Mouse (Mus musculus): ENCODE results near the gene Rhox13. TPM values are rescaled to one million over a fixed set of nuclear protein-coding genes. Genes with fewer than 3 reads are reported as not detected.

Rhox13 gene
- polyA plus RNA-seq (2014; fragmentation: Illumina TruSeq; extraction: RNeasy Lipid Tissue Mini Kit (QIAGEN cat#74804); ENCODE audit: low read depth, low replicate concordance) = not detected

DNA sequence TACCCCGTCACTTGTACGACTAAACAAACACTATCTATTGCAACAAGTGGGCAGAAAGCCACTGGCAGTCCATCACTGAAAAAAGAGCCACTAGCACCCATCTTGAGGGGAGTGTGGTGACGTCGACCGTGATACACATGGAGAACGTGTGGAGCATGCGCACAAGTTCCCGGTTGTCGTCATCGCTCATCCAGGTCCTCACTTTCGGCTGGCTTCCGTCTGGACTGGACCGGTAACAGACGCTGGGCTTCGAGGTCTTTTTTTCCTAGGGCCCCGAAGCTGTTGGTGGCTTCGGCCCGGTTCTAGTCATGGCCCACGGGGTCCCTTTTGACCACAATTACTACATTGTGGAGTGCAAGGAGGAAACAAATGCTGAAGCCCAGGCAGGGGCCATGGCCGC lies at the start of gene Rhox13:
Rhox13 (plus strand) TSS at position 238 of the 400 bp plus-strand sequence.

DNA sequence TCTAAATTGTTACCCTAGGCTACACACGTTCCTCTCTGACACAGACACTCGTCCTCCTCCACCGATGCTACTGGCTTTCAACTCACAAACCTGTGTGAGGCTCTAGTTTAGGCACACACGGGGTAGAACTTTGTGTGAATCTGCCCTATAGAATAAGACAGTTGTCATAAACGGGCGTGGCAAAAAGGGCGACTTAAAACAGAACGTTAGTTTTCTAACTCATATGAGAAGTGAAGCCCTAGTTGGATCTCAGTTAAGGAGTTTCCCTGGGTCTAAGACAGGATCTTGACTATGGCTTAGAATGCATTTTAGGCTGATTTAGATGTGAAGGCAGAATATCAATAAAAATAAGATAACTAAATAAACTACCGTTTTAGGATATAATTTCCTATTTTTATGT lies 36.0 kb upstream of the Rhox13 start, which contains the start of gene Rhox11:
Rhox11 (minus strand) TSS at position 101 of the 400 bp plus-strand sequence.

DNA sequence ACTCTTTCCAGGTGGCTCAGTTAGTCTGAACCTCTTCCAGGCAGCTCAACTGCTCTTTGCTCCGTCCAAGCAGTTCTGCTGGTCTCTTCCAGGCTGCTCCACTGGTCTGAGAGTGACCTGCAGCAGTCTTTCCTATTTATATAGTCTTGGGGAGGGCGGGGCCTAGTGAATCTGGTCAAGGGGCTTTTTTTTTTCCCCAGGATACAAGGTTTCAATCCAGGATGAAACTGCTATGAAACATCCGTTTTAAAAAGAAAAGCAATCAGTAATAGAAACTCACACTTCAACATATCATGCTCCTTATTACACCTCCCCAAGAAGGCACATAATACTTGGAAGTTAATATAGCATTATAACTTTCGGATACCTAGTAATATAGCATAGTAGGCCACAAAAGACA lies 10.2 kb upstream of the Rhox13 start, which contains the start of gene Rhox12:
Rhox12 (minus strand) TSS at position 101 of the 400 bp plus-strand sequence.

Other genes with a start within 250 kb of the Rhox13 start
- not detected for gene Rhox8, start 242.3 kb upstream of the Rhox13 start, polyA plus RNA-seq (2014; fragmentation: Illumina TruSeq; extraction: RNeasy Lipid Tissue Mini Kit (QIAGEN cat#74804); ENCODE audit: low read depth, low replicate concordance)
- not detected for gene Rhox7b, start 224.0 kb upstream of the Rhox13 start, polyA plus RNA-seq (2014; fragmentation: Illumina TruSeq; extraction: RNeasy Lipid Tissue Mini Kit (QIAGEN cat#74804); ENCODE audit: low read depth, low replicate concordance)
- not detected for gene Rhox9, start 219.4 kb upstream of the Rhox13 start, polyA plus RNA-seq (2014; fragmentation: Illumina TruSeq; extraction: RNeasy Lipid Tissue Mini Kit (QIAGEN cat#74804); ENCODE audit: low read depth, low replicate concordance)
- not detected for gene Btg1-ps1, start 102.4 kb upstream of the Rhox13 start, polyA plus RNA-seq (2014; fragmentation: Illumina TruSeq; extraction: RNeasy Lipid Tissue Mini Kit (QIAGEN cat#74804); ENCODE audit: low read depth, low replicate concordance)
- gene Btg1-ps2, start 78.1 kb upstream of the Rhox13 start, polyA plus RNA-seq (2014; fragmentation: Illumina TruSeq; extraction: RNeasy Lipid Tissue Mini Kit (QIAGEN cat#74804); ENCODE audit: low read depth, low replicate concordance) = not detected
- gene Rhox10, start 54.7 kb upstream of the Rhox13 start, polyA plus RNA-seq (2014; fragmentation: Illumina TruSeq; extraction: RNeasy Lipid Tissue Mini Kit (QIAGEN cat#74804); ENCODE audit: low read depth, low replicate concordance) = not detected
- gene Rhox11, start 36.1 kb upstream of the Rhox13 start, polyA plus RNA-seq (2014; fragmentation: Illumina TruSeq; extraction: RNeasy Lipid Tissue Mini Kit (QIAGEN cat#74804); ENCODE audit: low read depth, low replicate concordance) = not detected
- not detected for gene Rhox12, start 10.3 kb upstream of the Rhox13 start, polyA plus RNA-seq (2014; fragmentation: Illumina TruSeq; extraction: RNeasy Lipid Tissue Mini Kit (QIAGEN cat#74804); ENCODE audit: low read depth, low replicate concordance)
- gene Zbtb33, start 68.6 kb downstream of the Rhox13 start, polyA plus RNA-seq (2014; fragmentation: Illumina TruSeq; extraction: RNeasy Lipid Tissue Mini Kit (QIAGEN cat#74804); ENCODE audit: low read depth, low replicate concordance) = 109 TPM
- gene Tmem255a, start 131.2 kb downstream of the Rhox13 start, polyA plus RNA-seq (2014; fragmentation: Illumina TruSeq; extraction: RNeasy Lipid Tissue Mini Kit (QIAGEN cat#74804); ENCODE audit: low read depth, low replicate concordance) = 90.0 TPM
- not detected for gene Atp1b4, start 195.0 kb downstream of the Rhox13 start, polyA plus RNA-seq (2014; fragmentation: Illumina TruSeq; extraction: RNeasy Lipid Tissue Mini Kit (QIAGEN cat#74804); ENCODE audit: low read depth, low replicate concordance)